Mouse (Mus musculus): ENCODE results near the gene Slc22a17. TPM values are rescaled to one million over a fixed set of nuclear protein-coding genes. Genes with fewer than 3 reads are reported as not detected.

The Slc22a17 gene
- polyA plus RNA-seq, 1 experiment = 4.5 TPM

- WGBS = 88% methylated on average over 7 of the region's 7 CpGs
- Histone ChIP-seq H3K4me1 (ENCODE audit: control insufficient read depth, insufficient read depth, low read length) (no peaks in the 10 kb centered on the region), H3K4me3 (replicated peaks; ENCODE audit: control insufficient read depth, low read depth, low read length) (no peak overlapping the region), H3K27ac (ENCODE audit: control insufficient read depth, insufficient read depth, low read depth, low read length, poor library complexity) (no peak overlapping the region)
- TF ChIP-seq POLR2A (IDR thresholded peaks at IDR 0.05; ENCODE audit: borderline replicate concordance, control insufficient read depth, low read depth, low read length) (no peak), CTCF (IDR thresholded peaks at IDR 0.05; ENCODE audit: control insufficient read depth, insufficient read depth, low read length) (no peak)
Observed at GRCm38 (mm10) chr14:54943971-54944370, 31.0 kb upstream of the Slc22a17 start.

GRCm38 (mm10) chr14:54942479-54942878 is 29.5 kb upstream of the Slc22a17 start:
- 88% methylated on average over 8 of the region's 8 CpGs for WGBS
- Histone ChIP-seq H3K4me3 (replicated peaks; ENCODE audit: control insufficient read depth, low read depth, low read length) (no peak overlapping the region), H3K4me1 (ENCODE audit: control insufficient read depth, insufficient read depth, low read length) (no peaks in the 10 kb centered on the region), H3K27ac (ENCODE audit: control insufficient read depth, insufficient read depth, low read depth, low read length, poor library complexity) (no peak overlapping the region)
- no peak for TF ChIP-seq POLR2A (IDR thresholded peaks at IDR 0.05; ENCODE audit: borderline replicate concordance, control insufficient read depth, low read depth, low read length)
- TF ChIP-seq CTCF (IDR thresholded peaks at IDR 0.05; ENCODE audit: control insufficient read depth, insufficient read depth, low read length) = no peak

- WGBS = 56% methylated on average over 13 of the region's 13 CpGs
- Histone ChIP-seq H3K4me1 (ENCODE audit: control insufficient read depth, insufficient read depth, low read length) (no peaks in the 10 kb centered on the region), H3K4me3 (replicated peaks; ENCODE audit: control insufficient read depth, low read depth, low read length) (no peak overlapping the region), H3K27ac (ENCODE audit: control insufficient read depth, insufficient read depth, low read depth, low read length, poor library complexity) (no peak overlapping the region)
- TF ChIP-seq POLR2A (IDR thresholded peaks at IDR 0.05; ENCODE audit: borderline replicate concordance, control insufficient read depth, low read depth, low read length) = no peak
- TF ChIP-seq CTCF (IDR thresholded peaks at IDR 0.05; ENCODE audit: control insufficient read depth, insufficient read depth, low read length) = no peak
Observed at GRCm38 (mm10) chr14:54941024-54941978, 28.4 kb upstream of the Slc22a17 start.

GRCm38 (mm10) chr14:54940176-54940530 is 27.2 kb upstream of the Slc22a17 start:
- no peaks in the 10 kb centered on the region for H3K4me1 ChIP-seq (ENCODE audit: control insufficient read depth, insufficient read depth, low read length)
- WGBS = 70% methylated on average over 3 of the region's 3 CpGs
- no peak overlapping the region for H3K27ac ChIP-seq (ENCODE audit: control insufficient read depth, insufficient read depth, low read depth, low read length, poor library complexity)
- no peak overlapping the region for H3K4me3 ChIP-seq (replicated peaks; ENCODE audit: control insufficient read depth, low read depth, low read length)
- TF ChIP-seq CTCF (IDR thresholded peaks at IDR 0.05; ENCODE audit: control insufficient read depth, insufficient read depth, low read length) (no peak), POLR2A (IDR thresholded peaks at IDR 0.05; ENCODE audit: borderline replicate concordance, control insufficient read depth, low read depth, low read length) (no peak)

- no peak overlapping the region for H3K4me3 ChIP-seq (replicated peaks; ENCODE audit: control insufficient read depth, low read depth, low read length)
- H3K27ac ChIP-seq (ENCODE audit: control insufficient read depth, insufficient read depth, low read depth, low read length, poor library complexity) = no peak overlapping the region
- WGBS = 44% methylated on average over 12 of the region's 12 CpGs
- TF ChIP-seq POLR2A (IDR thresholded peaks at IDR 0.05; ENCODE audit: borderline replicate concordance, control insufficient read depth, low read depth, low read length) (no peak), CTCF (IDR thresholded peaks at IDR 0.05; ENCODE audit: control insufficient read depth, insufficient read depth, low read length) (peak; percentile 75)
- H3K4me1 ChIP-seq (ENCODE audit: control insufficient read depth, insufficient read depth, low read length) = no peaks in the 10 kb centered on the region
Observed at GRCm38 (mm10) chr14:54939434-54940175, 26.7 kb upstream of the Slc22a17 start.

- WGBS = 78% methylated on average over 15 of the region's 15 CpGs
- Histone ChIP-seq H3K4me1 (ENCODE audit: control insufficient read depth, insufficient read depth, low read length) (no peaks in the 10 kb centered on the region), H3K27ac (ENCODE audit: control insufficient read depth, insufficient read depth, low read depth, low read length, poor library complexity) (no peak overlapping the region), H3K4me3 (replicated peaks; ENCODE audit: control insufficient read depth, low read depth, low read length) (no peak overlapping the region)
- no peak for TF ChIP-seq CTCF (IDR thresholded peaks at IDR 0.05; ENCODE audit: control insufficient read depth, insufficient read depth, low read length)
- TF ChIP-seq POLR2A (IDR thresholded peaks at IDR 0.05; ENCODE audit: borderline replicate concordance, control insufficient read depth, low read depth, low read length) = no peak
Observed at GRCm38 (mm10) chr14:54938431-54939219, 25.7 kb upstream of the Slc22a17 start.

- TF ChIP-seq CTCF (IDR thresholded peaks at IDR 0.05; ENCODE audit: control insufficient read depth, insufficient read depth, low read length) (no peak), POLR2A (IDR thresholded peaks at IDR 0.05; ENCODE audit: borderline replicate concordance, control insufficient read depth, low read depth, low read length) (no peak)
- Histone ChIP-seq H3K4me3 (replicated peaks; ENCODE audit: control insufficient read depth, low read depth, low read length) (no peak overlapping the region), H3K4me1 (ENCODE audit: control insufficient read depth, insufficient read depth, low read length) (no peaks in the 10 kb centered on the region), H3K27ac (ENCODE audit: control insufficient read depth, insufficient read depth, low read depth, low read length, poor library complexity) (no peak overlapping the region)
- 82% methylated on average over 16 of the region's 16 CpGs for WGBS
Observed at GRCm38 (mm10) chr14:54937361-54938182, 24.6 kb upstream of the Slc22a17 start.

All from bone marrow, adult 2 months (tissue).